Mouse (Mus musculus): ENCODE measurements around the gene Kdf1.

GRCm38 (mm10) chr4:133480754-133481153, 38.0 kb upstream of the Kdf1 start:
- TF ChIP-seq CTCF (IDR thresholded peaks at IDR 0.05; ENCODE audit: low read depth) (no peak), EP300 (IDR thresholded peaks at IDR 0.05; ENCODE audit: low read depth) (no peak)
